Comparison of ENCODE assay signal across 15 mouse cellular contexts in the genomic region with DNA sequence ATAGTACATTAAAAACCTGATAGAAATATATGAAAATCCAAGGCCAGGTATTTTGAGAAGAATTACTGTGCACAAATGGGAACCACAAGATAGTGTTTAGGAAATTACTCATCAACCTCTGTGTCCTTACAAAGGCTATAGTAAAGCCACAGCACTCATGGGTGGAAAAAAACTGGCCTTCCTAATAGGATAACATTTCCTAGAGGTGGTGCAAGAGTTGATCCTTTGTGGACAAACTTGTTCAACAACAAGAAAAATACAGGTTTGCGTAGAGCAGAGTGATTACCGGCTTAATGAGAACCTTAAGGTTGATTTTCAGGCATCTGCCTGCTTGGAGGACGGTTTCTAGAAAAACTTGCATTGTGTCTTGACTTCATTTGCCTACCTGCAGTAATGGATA.
"Had no signal": no experiment of that assay in that cellular context is flagged by ENCODE, and none has a peak within 500 bp of the region (broad histone marks: within the 10 kb centered on the region; RNA-seq: fewer than 3 reads in every experiment).

No protein-coding gene starts in this region.

- DNase-seq: retina, postnatal 1 day; right cerebral cortex, adult 18-20 months; right cerebral cortex, postnatal 14 days; right cerebral cortex, postnatal 25 days; right cerebral cortex, postnatal 4 days; spleen, adult 18-20 months; thymus, adult 18-20 months; thymus, postnatal 14 days; thymus, postnatal 25 days; thymus, postnatal 36 days; thymus, postnatal 4 days had no signal

- H3K4me2 ChIP-seq: neural tube, embryonic 12.5 days; neural tube, embryonic 13.5 days; neural tube, embryonic 15.5 days; stomach, embryonic 15.5 days had no signal

- H3K27me3 ChIP-seq: neural tube, embryonic 12.5 days; neural tube, embryonic 13.5 days; neural tube, embryonic 15.5 days; stomach, embryonic 15.5 days had no signal

- H3K36me3 ChIP-seq: neural tube, embryonic 12.5 days; neural tube, embryonic 13.5 days; neural tube, embryonic 15.5 days; stomach, embryonic 15.5 days had no signal

- H3K9ac ChIP-seq: neural tube, embryonic 12.5 days; neural tube, embryonic 13.5 days; neural tube, embryonic 15.5 days; stomach, embryonic 15.5 days had no signal

- H3K4me3 ChIP-seq: neural tube, embryonic 12.5 days; neural tube, embryonic 13.5 days; neural tube, embryonic 15.5 days; stomach, embryonic 15.5 days had no signal

- H3K9me3 ChIP-seq: neural tube, embryonic 12.5 days; neural tube, embryonic 13.5 days; neural tube, embryonic 15.5 days; stomach, embryonic 15.5 days had no signal

- H3K27ac ChIP-seq: neural tube, embryonic 12.5 days; neural tube, embryonic 13.5 days; neural tube, embryonic 15.5 days; stomach, embryonic 15.5 days had no signal

- H3K4me1 ChIP-seq: neural tube, embryonic 12.5 days; neural tube, embryonic 13.5 days; neural tube, embryonic 15.5 days; stomach, embryonic 15.5 days had no signal
